Mouse (Mus musculus) fat pad, adult 2 months (tissue): ENCODE results near the gene Mphosph9.

Source experiments
- DNase-seq: peaks from one replicate; pipeline ENCODE4 v3.0.0-alpha.2; 2011; ENCODE audit warnings: low read depth, low spot score; ENCODE audit errors: extremely low read depth

Gene Mphosph9

GRCm38 (mm10) chr5:124270226-124270625, 57.5 kb downstream of the Mphosph9 start:
- DNase-seq, result no peak

- DNase-seq, result no peak
Observed at GRCm38 (mm10) chr5:124269661-124270060, 58.1 kb downstream of the Mphosph9 start.

- no peak for DNase-seq
Observed at GRCm38 (mm10) chr5:124267652-124268051, 60.1 kb downstream of the Mphosph9 start.

GRCm38 (mm10) chr5:124266821-124267220, 61.0 kb downstream of the Mphosph9 start:
- DNase-seq, result no peak

GRCm38 (mm10) chr5:124263246-124263645, 64.5 kb downstream of the Mphosph9 start:
- DNase-seq, result no peak

GRCm38 (mm10) chr5:124262090-124262489, 65.7 kb downstream of the Mphosph9 start:
- DNase-seq, result no peak

- DNase-seq, result no peak
Observed at GRCm38 (mm10) chr5:124259133-124259532, 68.6 kb downstream of the Mphosph9 start.

- DNase-seq, result no peak
Observed at GRCm38 (mm10) chr5:124258026-124258425, 69.7 kb downstream of the Mphosph9 start.

- no peak for DNase-seq
Observed at GRCm38 (mm10) chr5:124255141-124255540, 72.6 kb downstream of the Mphosph9 start.

GRCm38 (mm10) chr5:124253555-124253954, 74.2 kb downstream of the Mphosph9 start:
- no peak for DNase-seq

- DNase-seq, result no peak
Observed at GRCm38 (mm10) chr5:124252580-124253320, 75.0 kb downstream of the Mphosph9 start.

- DNase-seq, result no peak
Observed at GRCm38 (mm10) chr5:124251070-124251469, 76.7 kb downstream of the Mphosph9 start.

- DNase-seq, result no peak
Observed at GRCm38 (mm10) chr5:124249614-124250591, 77.9 kb downstream of the Mphosph9 start, which contains the start of gene Pitpnm2. Gene Pitpnm2, minus strand, starts transcription at chr5:124249760.

- no peak for DNase-seq
Observed at GRCm38 (mm10) chr5:124248845-124249613, 78.7 kb downstream of the Mphosph9 start.

- DNase-seq, result no peak
Observed at GRCm38 (mm10) chr5:124247986-124248626, 79.7 kb downstream of the Mphosph9 start.

- no peak for DNase-seq
Observed at GRCm38 (mm10) chr5:124247296-124247695, 80.5 kb downstream of the Mphosph9 start.

GRCm38 (mm10) chr5:124244885-124245284, 82.9 kb downstream of the Mphosph9 start:
- no peak for DNase-seq

- DNase-seq, result no peak
Observed at GRCm38 (mm10) chr5:124244449-124244848, 83.3 kb downstream of the Mphosph9 start.

GRCm38 (mm10) chr5:124243236-124243901, 84.4 kb downstream of the Mphosph9 start:
- peak; percentile 31 for DNase-seq
